Mouse (Mus musculus) E14TG2a.4 (cell line): ENCODE data around the gene Slc35e4.

ENCODE experiments used
- CTCF ChIP-seq: conservative IDR thresholded peaks from 2 replicates; pipeline ENCODE4 v1.5.1; 2014; ENCODE audit warnings: low read length
- POU5F1 ChIP-seq: IDR thresholded peaks from 2 replicates; pipeline ENCODE4 v1.6.1; 2014; ENCODE audit warnings: low read length, borderline replicate concordance

DNA sequence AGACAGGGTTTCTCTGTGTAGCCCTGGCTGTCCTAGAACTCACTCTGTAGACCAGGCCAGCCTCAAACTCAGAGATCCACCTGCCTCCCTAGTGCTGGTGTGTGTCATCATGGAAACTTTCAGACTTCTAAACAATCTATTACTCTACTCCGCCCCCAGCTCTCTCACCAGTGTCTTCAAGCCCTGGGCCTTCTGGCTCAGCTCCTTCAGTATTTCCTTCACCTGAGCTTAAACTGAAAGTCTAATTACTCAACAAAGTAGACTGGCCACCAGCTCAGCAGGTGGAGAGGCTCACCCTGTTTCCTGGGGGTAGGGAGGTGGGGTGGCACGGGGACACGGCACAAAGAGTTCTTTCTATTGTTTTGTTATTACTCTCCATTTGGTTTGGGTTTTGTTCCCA is 11.9 kb downstream of the Slc35e4 start:
- TF ChIP-seq CTCF (no peak), POU5F1 (no peak)
